Mouse (Mus musculus) bone marrow, adult 2 months (tissue): ENCODE measurements at regions not wholly inside any gene's neighbourhood (a gene's known extent, or its start where the extent isn't known, plus 50 kb on each side); places are given as distances from the start of the nearest gene placed in this dataset.

Experiments used
- CTCF ChIP-seq: fragments of 200-500 bp; IDR thresholded peaks from 2 replicates; pipeline ENCODE4 v1.5.1; 2011; ENCODE audit warnings: low read length, control low read depth; ENCODE audit not compliant: control insufficient read depth, insufficient read depth
- POLR2A ChIP-seq: fragments of 200-500 bp; IDR thresholded peaks from 2 replicates; pipeline ENCODE4 v1.6.1; 2011; ENCODE audit warnings: low read depth, mild to moderate bottlenecking, control low read depth, low read length, borderline replicate concordance; ENCODE audit not compliant: control insufficient read depth

- TF ChIP-seq POLR2A: no peak
- no peak for TF ChIP-seq CTCF
Observed at GRCm38 (mm10) chr3:103415051-103415695, 136.1 kb downstream of the Trim33 start.
